Mouse (Mus musculus) intestine, embryonic 14.5 days (tissue): ENCODE data around the gene Nfatc2. TPM values are rescaled to one million over a fixed set of nuclear protein-coding genes. Genes with fewer than 3 reads are reported as not detected.

ENCODE experiments used
- ATAC-seq: fragments of 200-750 bp; cut with Nextera tagmentation; replicated peaks from 2 replicates; pipeline ENCODE4 v1.8.0; 2017; ENCODE audit warnings: low read depth, moderate number of reproducible peaks, moderate TSS enrichment, moderate library complexity; ENCODE audit not compliant: low FRiP score, low TSS enrichment
- DNase-seq: peaks from one replicate; pipeline ENCODE4 v3.0.0-alpha.2; 2018; ENCODE audit warnings: low spot score
- H3K27ac ChIP-seq: fragments of 300-500 bp; sonication (generic); 2 replicates; pipeline ENCODE4 v1.5.1; 2014; ENCODE audit warnings: low read depth, mild to moderate bottlenecking, control low read depth
- H3K27me3 ChIP-seq: fragments of 300-500 bp; sonication (generic); replicated peaks from 2 replicates; pipeline ENCODE4 v1.6.1; 2014; ENCODE audit warnings: low read length, control low read depth; ENCODE audit not compliant: control insufficient read depth, insufficient read depth
- H3K36me3 ChIP-seq: fragments of 300-500 bp; sonication (generic); 2 replicates; pipeline ENCODE4 v1.6.1; 2014; ENCODE audit warnings: low read length, control low read depth; ENCODE audit not compliant: control insufficient read depth, insufficient read depth
- H3K4me1 ChIP-seq: fragments of 300-500 bp; sonication (generic); replicated peaks from 2 replicates; pipeline ENCODE4 v1.6.1; 2014; ENCODE audit warnings: low read length, control low read depth, mixed read lengths; ENCODE audit not compliant: control insufficient read depth, insufficient read depth
- H3K4me2 ChIP-seq: fragments of 300-500 bp; sonication (generic); 2 replicates; pipeline ENCODE4 v1.6.1; 2014; ENCODE audit warnings: low read length
- H3K4me3 ChIP-seq: fragments of 300-500 bp; sonication (generic); 2 replicates; pipeline ENCODE4 v1.5.1; 2014; ENCODE audit warnings: low read depth, low read length, control low read depth, mixed read lengths
- H3K9ac ChIP-seq: fragments of 300-500 bp; sonication (generic); 2 replicates; pipeline ENCODE4 v1.6.1; 2014; ENCODE audit warnings: mild to moderate bottlenecking, low read length
- H3K9me3 ChIP-seq: fragments of 300-500 bp; sonication (generic); 2 replicates; pipeline ENCODE4 v1.6.1; 2016; ENCODE audit warnings: low read length, control low read depth; ENCODE audit not compliant: control insufficient read depth
- WGBS: fragments of 180-500 bp; shearing (Covaris S2); extraction: QIAGEN DNeasy Blood & Tissue Kit; methylation state at CpG from one replicate; pipeline ENCODE4 v1.1.7; 2014; 5-methylcytosine and 5-hydroxymethylcytosine counted together
- polyA plus RNA-seq: library from polyadenylated mRNA; unstranded; fragments of >200 nt; fragmentation: Nextera tagmentation; extraction: Ambion mirVana; gene quantifications from 2 replicates; pipeline ENCODE4 v1.2.1, GENCODE M21; 2014

Nfatc2 gene
- polyA plus RNA-seq, 1 experiment from 2014 or later = 2.3 TPM

GRCm38 (mm10) chr2:168544102-168544501 lies 57.4 kb downstream of the Nfatc2 start:
- H3K4me2 ChIP-seq = no peak overlapping the region
- peaks cover 26% of the 10 kb centered on the region for H3K4me1 ChIP-seq

GRCm38 (mm10) chr2:168543026-168543425 lies 58.4 kb downstream of the Nfatc2 start:
- H3K9me3 ChIP-seq = no peaks in the 10 kb centered on the region
- H3K27me3 ChIP-seq = no peaks in the 10 kb centered on the region
- WGBS = 64% methylated on average over 3 of the region's 3 CpGs
- no peak overlapping the region for H3K4me2 ChIP-seq
- peaks cover 22% of the 10 kb centered on the region for H3K4me1 ChIP-seq
- DNase-seq (no peak), ATAC-seq (no peak)
- no peak overlapping the region for H3K9ac ChIP-seq
- H3K4me3 ChIP-seq = no peak overlapping the region
- H3K27ac ChIP-seq = no peak overlapping the region
- H3K36me3 ChIP-seq = no peaks in the 10 kb centered on the region

More at GRCm38 (mm10) chr2:168544102-168544501, 57.4 kb downstream of the Nfatc2 start:
- H3K9me3 ChIP-seq = no peaks in the 10 kb centered on the region
- ATAC-seq (peak; percentile 38; the same call in 1 of the 2 replicates), DNase-seq (peak; percentile 84)
- H3K9ac ChIP-seq = no peak overlapping the region
- no peak overlapping the region for H3K4me3 ChIP-seq
- H3K36me3 ChIP-seq = no peaks in the 10 kb centered on the region
- H3K27ac ChIP-seq = no peak overlapping the region; the same call in 1 of the 2 replicates
- 14% methylated on average over 13 of the region's 13 CpGs for WGBS
- H3K27me3 ChIP-seq = no peaks in the 10 kb centered on the region

GRCm38 (mm10) chr2:168541223-168541622 lies 60.2 kb downstream of the Nfatc2 start:
- no peak overlapping the region for H3K9ac ChIP-seq
- no peaks in the 10 kb centered on the region for H3K27me3 ChIP-seq
- no peaks in the 10 kb centered on the region for H3K9me3 ChIP-seq
- H3K4me3 ChIP-seq = no peak overlapping the region
- no peak for DNase-seq
- no peaks in the 10 kb centered on the region for H3K36me3 ChIP-seq
- 77% methylated on average over 7 of the region's 7 CpGs for WGBS
- no peak overlapping the region for H3K27ac ChIP-seq
- no peak overlapping the region for H3K4me2 ChIP-seq
- no peak for ATAC-seq
- peaks cover 19% of the 10 kb centered on the region for H3K4me1 ChIP-seq

GRCm38 (mm10) chr2:168539594-168540222 lies 61.7 kb downstream of the Nfatc2 start:
- H3K4me2 ChIP-seq = no peak overlapping the region
- ATAC-seq (no peak), DNase-seq (no peak)
- no peak overlapping the region for H3K9ac ChIP-seq
- no peak overlapping the region for H3K27ac ChIP-seq
- H3K27me3 ChIP-seq = no peaks in the 10 kb centered on the region
- no peak overlapping the region for H3K4me3 ChIP-seq
- WGBS = 75% methylated on average over 15 of the region's 15 CpGs
- no peaks in the 10 kb centered on the region for H3K36me3 ChIP-seq
- peaks cover 17% of the 10 kb centered on the region for H3K4me1 ChIP-seq
- H3K9me3 ChIP-seq = no peaks in the 10 kb centered on the region

GRCm38 (mm10) chr2:168539026-168539425 lies 62.4 kb downstream of the Nfatc2 start:
- ATAC-seq = no peak
- WGBS = 89% methylated on average over 6 of the region's 6 CpGs
- Histone ChIP-seq H3K27ac (no peak overlapping the region), H3K36me3 (no peaks in the 10 kb centered on the region), H3K4me1 (peaks cover 10% of the 10 kb centered on the region), H3K27me3 (no peaks in the 10 kb centered on the region), H3K9ac (no peak overlapping the region), H3K4me3 (no peak overlapping the region), H3K4me2 (no peak overlapping the region), H3K9me3 (no peaks in the 10 kb centered on the region)
- DNase-seq = no peak

GRCm38 (mm10) chr2:168532061-168532833 lies 69.2 kb downstream of the Nfatc2 start:
- Histone ChIP-seq H3K36me3 (no peaks in the 10 kb centered on the region), H3K4me3 (no peak overlapping the region), H3K27me3 (no peaks in the 10 kb centered on the region), H3K9ac (no peak overlapping the region), H3K4me1 (peaks cover 3% of the 10 kb centered on the region; the same call in 1 of the 2 replicates), H3K4me2 (no peak overlapping the region), H3K27ac (0 out of 2 replicates have a peak overlapping the region, but pooled peaks have one; percentile 62), H3K9me3 (no peaks in the 10 kb centered on the region)
- WGBS = 58% methylated on average over 15 of the region's 15 CpGs
- DNase-seq (no peak), ATAC-seq (peak; percentile 70)

- Histone ChIP-seq H3K9me3 (no peaks in the 10 kb centered on the region), H3K4me3 (no peak overlapping the region), H3K36me3 (no peaks in the 10 kb centered on the region), H3K27ac (no peak overlapping the region), H3K9ac (no peak overlapping the region), H3K4me1 (peaks cover 17% of the 10 kb centered on the region), H3K27me3 (no peaks in the 10 kb centered on the region), H3K4me2 (no peak overlapping the region)
- ATAC-seq (no peak), DNase-seq (no peak)
- 82% methylated on average over 8 of the region's 8 CpGs for WGBS
These were observed 72.9 kb downstream of the Nfatc2 start for GRCm38 (mm10) chr2:168528551-168528950.

- WGBS = 74% methylated on average over 10 of the region's 10 CpGs
- peaks cover 17% of the 10 kb centered on the region for H3K4me1 ChIP-seq
- DNase-seq = no peak
- H3K36me3 ChIP-seq = no peaks in the 10 kb centered on the region
- no peak overlapping the region for H3K9ac ChIP-seq
- H3K27ac ChIP-seq = no peak overlapping the region
- H3K4me2 ChIP-seq = no peak overlapping the region
- H3K27me3 ChIP-seq = no peaks in the 10 kb centered on the region
- no peak for ATAC-seq
- H3K9me3 ChIP-seq = no peaks in the 10 kb centered on the region
- H3K4me3 ChIP-seq = no peak overlapping the region
These were observed 74.0 kb downstream of the Nfatc2 start for GRCm38 (mm10) chr2:168527430-168527792.
